Mouse (Mus musculus) cerebellum, adult 2 months (tissue): ENCODE measurements around the gene Spred2. TPM values are rescaled to one million over a fixed set of nuclear protein-coding genes. Genes with fewer than 3 reads are reported as not detected.

Experiments used
- DNase-seq, 2 experiments: peaks; one replicate each; pipeline ENCODE4 v3.0.0; 2021
- H3K27ac ChIP-seq: fragments of 200-500 bp; 2 replicates; pipeline ENCODE4 v1.5.1; 2012; ENCODE audit warnings: low read length, control low read depth, inconsistent platforms; ENCODE audit not compliant: insufficient read depth
- H3K27me3 ChIP-seq: fragments of 200-500 bp; 2 replicates; pipeline ENCODE4 v1.6.1; 2012; ENCODE audit warnings: inconsistent platforms, mild to moderate bottlenecking, low read length, moderate library complexity; ENCODE audit not compliant: control insufficient read depth, insufficient read depth
- H3K4me1 ChIP-seq: fragments of 200-500 bp; 2 replicates; pipeline ENCODE4 v1.6.1; 2011; ENCODE audit warnings: low read length; ENCODE audit not compliant: control insufficient read depth, insufficient read depth
- H3K4me3 ChIP-seq: fragments of 200-500 bp; replicated peaks from 2 replicates; pipeline ENCODE3; 2011; ENCODE audit warnings: mild to moderate bottlenecking, low read depth, low read length, control low read depth; ENCODE audit not compliant: insufficient read depth
- CTCF ChIP-seq: fragments of 200-500 bp; IDR thresholded peaks from 2 replicates; pipeline ENCODE4 v1.5.1; 2011; ENCODE audit warnings: low read depth, mild to moderate bottlenecking, control low read depth, low read length, moderate library complexity, borderline replicate concordance; ENCODE audit not compliant: insufficient read depth
- POLR2A ChIP-seq: fragments of 200-500 bp; IDR thresholded peaks from 2 replicates; pipeline ENCODE4 v1.6.1; 2011; ENCODE audit warnings: low read length, control low read depth, borderline replicate concordance; ENCODE audit not compliant: insufficient read depth
- WGBS: fragments of 180-500 bp; shearing (Covaris S2); methylation state at CpG from one replicate; pipeline ENCODE4 v1.1.7; 2018; 5-methylcytosine and 5-hydroxymethylcytosine counted together
- polyA plus RNA-seq: library from polyadenylated mRNA; depleted of rRNA; stranded (reverse); fragments of >200 nt; gene quantifications from 2 replicates; pipeline ENCODE4 v1.2.3, GENCODE M21; 2012; rRNA removed

Spred2 gene
- polyA plus RNA-seq, 1 experiment = 40.3 TPM

DNA sequence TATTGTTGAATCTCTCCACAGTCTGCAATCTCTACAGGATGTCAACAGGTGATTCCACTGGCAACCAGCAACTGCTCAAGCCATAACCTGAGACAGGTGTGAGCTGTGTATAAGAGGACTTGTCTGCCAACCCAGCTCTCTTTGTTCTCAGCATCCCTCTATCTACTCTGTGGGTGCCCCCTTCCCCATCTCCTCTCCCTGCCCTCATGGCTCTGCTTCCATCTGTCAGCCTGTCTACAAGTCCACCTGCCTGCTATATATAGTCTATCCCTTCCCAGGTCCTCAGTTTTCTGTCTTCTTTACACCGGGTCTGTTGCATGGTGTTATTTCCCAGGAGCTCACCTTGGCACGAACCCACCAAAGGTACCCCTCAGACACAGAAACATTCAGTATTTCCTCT is 140.8 kb downstream of the Spred2 start:
- TF ChIP-seq CTCF = no peak
- Histone ChIP-seq H3K4me1 (peaks cover 11% of the 10 kb centered on the region), H3K27ac (no peak overlapping the region), H3K4me3 (no peak overlapping the region), H3K27me3 (no peaks in the 10 kb centered on the region)
- DNase-seq = peak in 1 of 2 experiments; percentile 52
- 39% methylated on average over 2 of the region's 2 CpGs for WGBS

GRCm38 (mm10) chr11:20066106-20066505 is 141.9 kb downstream of the Spred2 start:
- 13% methylated on average over 1 of the region's 1 CpGs for WGBS
- no peak overlapping the region for H3K27ac ChIP-seq
- TF ChIP-seq CTCF (no peak), POLR2A (no peak)
- no peaks in the 10 kb centered on the region for H3K27me3 ChIP-seq
- peak; percentile 85 to 91 for DNase-seq
- H3K4me1 ChIP-seq = peaks cover 11% of the 10 kb centered on the region
- no peak overlapping the region for H3K4me3 ChIP-seq

DNA sequence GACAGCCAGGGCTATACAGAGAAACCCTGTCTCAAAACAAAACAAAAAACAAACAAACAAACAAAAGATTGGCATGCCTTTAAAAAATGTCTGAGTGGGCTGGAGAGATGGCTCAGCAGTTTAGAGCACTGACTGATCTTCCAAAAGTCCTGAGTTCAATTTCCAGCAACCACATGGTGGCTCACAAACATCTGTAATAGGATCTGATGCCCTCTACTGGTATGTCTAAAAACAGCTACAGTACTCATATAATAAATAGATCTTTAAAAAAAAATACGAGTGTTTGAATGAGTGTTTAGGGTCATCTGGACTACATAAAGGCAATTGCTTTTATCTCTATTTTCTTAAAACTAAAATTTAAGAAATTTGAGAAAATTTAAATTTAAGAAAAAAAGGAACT is 143.3 kb downstream of the Spred2 start:
- no peak for DNase-seq
- Histone ChIP-seq H3K27me3 (no peaks in the 10 kb centered on the region), H3K27ac (no peak overlapping the region), H3K4me3 (no peak overlapping the region), H3K4me1 (peaks cover 11% of the 10 kb centered on the region)
- WGBS = 74% methylated on average over 1 of the region's 1 CpGs
- TF ChIP-seq POLR2A = no peak
- TF ChIP-seq CTCF = 0 out of 2 replicates have a peak, but pooled peaks have one; percentile 2

GRCm38 (mm10) chr11:20068346-20069004 is 144.3 kb downstream of the Spred2 start:
- WGBS = 96% methylated on average over 6 of the region's 6 CpGs
- no peak for DNase-seq
- Histone ChIP-seq H3K27me3 (no peaks in the 10 kb centered on the region), H3K4me3 (no peak overlapping the region), H3K27ac (no peak overlapping the region), H3K4me1 (peaks cover 11% of the 10 kb centered on the region)
- no peak for TF ChIP-seq CTCF
- TF ChIP-seq POLR2A = no peak

DNA sequence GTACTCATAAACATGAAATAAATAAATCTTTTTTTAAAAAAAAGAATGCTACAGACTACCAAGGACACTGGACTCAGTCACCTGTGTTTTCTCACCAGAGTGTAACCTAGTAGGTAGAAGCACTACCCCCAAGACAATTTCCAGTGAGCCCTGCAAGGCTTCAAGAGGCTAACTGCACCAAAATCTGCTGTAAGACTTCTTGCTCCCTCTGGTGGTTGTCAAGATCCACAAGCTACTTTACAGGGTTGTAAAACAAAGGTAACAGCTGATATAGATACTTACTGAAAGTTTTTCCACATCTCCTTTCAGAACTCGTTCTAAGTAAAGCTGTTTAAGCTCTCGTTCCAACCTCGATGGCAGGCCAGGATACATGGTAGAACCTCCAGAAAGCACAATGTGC is 148.0 kb downstream of the Spred2 start:
- Histone ChIP-seq H3K4me3 (no peak overlapping the region), H3K27ac (no peak overlapping the region), H3K4me1 (no peaks in the 10 kb centered on the region), H3K27me3 (no peaks in the 10 kb centered on the region)
- DNase-seq = peak in 1 of 2 experiments; percentile 67
- TF ChIP-seq POLR2A (no peak), CTCF (peak; percentile 57)
- WGBS = 72% methylated on average over 3 of the region's 3 CpGs

DNA sequence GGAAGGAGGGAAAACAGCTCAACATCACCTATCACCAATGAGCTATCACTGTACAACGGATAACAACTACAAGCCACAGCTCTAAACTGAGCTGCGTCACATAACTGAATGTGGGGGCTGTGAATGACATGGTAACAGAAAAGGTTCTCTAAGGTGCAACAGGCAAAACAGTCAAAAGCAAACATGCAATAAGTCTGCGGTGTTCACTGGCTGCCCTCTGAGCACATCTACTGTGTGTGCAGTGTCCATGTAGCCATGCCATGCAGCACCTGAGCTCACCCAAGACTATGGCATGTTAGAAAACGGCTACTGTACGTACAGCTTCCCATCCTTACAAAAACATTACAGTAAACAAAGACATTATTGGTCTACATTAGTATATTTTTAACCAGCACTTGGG is 148.7 kb downstream of the Spred2 start:
- Histone ChIP-seq H3K4me3 (no peak overlapping the region), H3K4me1 (no peaks in the 10 kb centered on the region), H3K27ac (no peak overlapping the region), H3K27me3 (no peaks in the 10 kb centered on the region)
- TF ChIP-seq CTCF = no peak
- no peak for TF ChIP-seq POLR2A
- DNase-seq = no peak
- 94% methylated on average over 5 of the region's 5 CpGs for WGBS

Other genes starting within 250 kb of the Spred2 start
- 105 and 107 TPM in 2 replicates for gene Actr2, start 188.5 kb downstream of the Spred2 start, polyA plus RNA-seq